Mouse (Mus musculus) layer of hippocampus, adult 9-11 months (tissue): ENCODE measurements at regions not wholly inside any gene's neighbourhood (a gene's known extent, or its start where the extent isn't known, plus 50 kb on each side); places are given as distances from the start of the nearest gene placed in this dataset.

Experiments
- DNase-seq: peaks from one replicate; pipeline ENCODE4 v3.0.0; 2022

DNA sequence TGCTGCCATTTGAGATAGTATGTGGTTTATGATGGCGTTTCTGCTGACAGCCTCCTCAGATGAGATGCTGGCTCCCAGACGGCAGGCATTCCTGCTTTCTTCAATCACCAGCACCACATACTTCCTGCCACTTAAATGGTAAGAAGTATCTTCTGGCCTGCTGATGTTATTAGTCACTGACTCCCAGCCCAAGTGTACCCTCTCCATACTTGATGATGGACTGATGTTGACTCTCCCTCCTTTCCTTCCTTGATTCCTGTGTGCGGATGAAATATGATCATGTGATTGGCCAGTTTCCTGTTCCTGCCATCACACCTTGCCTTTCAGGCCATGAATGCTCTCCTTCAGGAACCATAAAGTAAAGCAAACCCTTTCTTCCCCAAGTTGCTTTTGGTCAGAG lies 50.8 kb upstream of the Rpl10-ps3 start:
- no peak for DNase-seq

DNA sequence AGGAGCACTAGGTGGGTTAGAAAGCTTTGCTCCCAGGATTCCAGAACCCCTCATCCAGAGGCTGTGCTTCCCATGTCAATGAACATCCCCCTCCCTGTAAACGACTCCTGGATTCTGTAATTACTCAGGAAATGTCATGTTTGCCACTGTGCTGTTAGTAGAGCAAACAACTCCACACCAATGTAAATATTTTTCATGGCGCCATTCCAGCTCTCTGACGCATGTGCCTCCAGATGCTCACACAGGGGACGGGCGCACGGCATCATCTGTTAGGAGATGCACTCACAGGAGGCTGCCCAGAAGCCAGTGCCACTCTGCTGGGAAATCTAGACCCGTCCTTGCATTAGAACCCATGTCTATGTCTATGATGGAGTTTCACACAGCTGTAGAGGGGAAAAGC lies 51.3 kb upstream of the Rpl10-ps3 start:
- DNase-seq: no peak

DNA sequence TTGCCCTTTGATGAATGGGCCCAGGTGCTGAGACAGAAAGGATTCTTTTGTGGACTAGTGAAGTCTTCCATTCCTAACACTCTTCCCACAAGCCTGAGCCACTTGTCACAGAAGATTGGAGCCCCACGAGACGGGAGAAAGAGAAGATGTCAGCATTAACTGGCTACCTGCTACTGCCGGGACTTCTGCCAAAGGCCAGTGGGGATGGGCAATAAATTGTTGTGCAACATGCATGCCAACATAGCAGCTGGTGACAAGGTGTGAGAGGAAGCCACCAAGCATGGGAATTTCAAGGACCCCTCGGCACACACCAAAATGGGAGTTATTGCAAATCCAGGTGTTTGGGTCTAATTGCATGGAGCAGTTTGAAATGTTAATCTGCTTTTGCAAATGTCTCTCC lies 63.6 kb upstream of the Rpl10-ps3 start:
- no peak for DNase-seq

DNA sequence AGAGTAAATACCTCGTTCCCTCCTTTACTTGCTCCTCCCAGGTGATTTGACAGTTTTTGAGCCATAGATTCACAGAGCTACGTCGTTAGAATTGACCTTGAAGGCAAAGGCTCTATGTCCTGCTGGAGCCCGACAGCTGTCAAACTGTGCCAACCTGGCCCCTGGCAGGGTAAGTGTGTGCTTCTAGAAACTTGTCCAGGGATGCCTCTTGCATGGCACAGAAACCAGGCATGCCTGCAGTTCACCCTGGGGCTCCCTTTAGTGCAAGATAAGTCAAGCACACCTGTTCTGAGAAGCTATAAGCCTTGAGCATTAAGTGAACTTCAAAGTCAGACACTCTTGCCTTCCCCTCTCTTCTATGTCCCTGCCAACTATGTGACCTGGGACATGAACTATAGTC lies 64.1 kb upstream of the Rpl10-ps3 start:
- no peak for DNase-seq

DNA sequence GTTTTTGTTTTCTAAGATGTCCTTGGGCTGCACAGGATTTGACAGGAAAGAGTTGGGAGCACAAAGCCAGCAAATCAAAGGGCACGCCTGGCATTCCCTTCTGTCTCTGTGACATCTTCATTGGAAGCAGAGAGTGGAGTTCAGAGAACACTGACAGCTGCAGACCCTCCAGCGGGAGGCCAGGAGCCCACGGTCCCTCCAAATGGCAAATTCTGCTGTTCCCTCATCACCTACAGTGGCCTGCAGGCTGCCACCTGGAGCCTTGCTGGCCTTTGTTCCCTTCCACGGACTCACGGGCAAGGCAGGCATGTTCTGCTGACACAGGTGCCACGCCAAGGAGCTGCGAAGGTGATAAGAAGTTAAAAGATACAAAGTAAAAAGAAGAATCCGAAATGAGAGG lies 68.2 kb upstream of the Rpl10-ps3 start:
- no peak for DNase-seq

DNA sequence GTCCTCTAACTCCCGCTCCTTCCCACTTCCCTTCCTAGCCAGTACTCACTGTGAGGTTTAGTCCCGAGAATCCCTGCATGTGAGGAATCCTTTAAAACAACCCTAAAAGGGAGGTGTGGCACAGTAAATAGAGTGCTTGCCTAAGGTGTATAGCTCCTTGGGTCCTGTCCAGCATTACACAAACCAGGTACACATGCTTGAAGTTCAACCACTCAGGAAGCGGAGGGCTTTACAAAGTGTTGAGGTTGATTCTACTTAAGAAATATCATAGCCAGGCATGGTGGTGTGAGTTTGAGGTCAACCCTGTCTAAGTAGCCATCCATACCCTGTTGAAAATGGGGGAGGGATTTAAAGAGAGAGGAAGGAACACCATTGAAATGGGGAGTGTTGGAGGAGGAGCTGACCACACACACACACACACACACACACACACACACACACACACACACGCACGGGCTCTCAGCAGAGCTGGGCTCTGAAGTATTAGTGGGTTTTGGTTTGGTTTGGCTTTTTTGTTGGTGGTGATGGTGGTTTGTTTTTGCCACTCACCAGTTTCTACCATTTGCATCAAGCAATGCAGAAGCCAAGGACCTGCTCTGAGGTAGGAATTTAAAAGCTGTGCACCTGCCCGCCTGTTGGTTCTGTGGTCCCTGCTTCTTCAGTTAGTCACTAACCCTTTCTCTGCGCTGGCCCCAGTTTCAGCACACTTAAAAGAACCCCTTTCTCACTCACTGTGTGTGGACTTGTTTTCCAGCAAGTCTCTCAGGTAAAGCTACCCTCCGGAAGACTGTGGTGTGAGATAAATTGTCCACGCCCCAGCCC lies 69.0 kb upstream of the Rpl10-ps3 start:
- DNase-seq: no peak

DNA sequence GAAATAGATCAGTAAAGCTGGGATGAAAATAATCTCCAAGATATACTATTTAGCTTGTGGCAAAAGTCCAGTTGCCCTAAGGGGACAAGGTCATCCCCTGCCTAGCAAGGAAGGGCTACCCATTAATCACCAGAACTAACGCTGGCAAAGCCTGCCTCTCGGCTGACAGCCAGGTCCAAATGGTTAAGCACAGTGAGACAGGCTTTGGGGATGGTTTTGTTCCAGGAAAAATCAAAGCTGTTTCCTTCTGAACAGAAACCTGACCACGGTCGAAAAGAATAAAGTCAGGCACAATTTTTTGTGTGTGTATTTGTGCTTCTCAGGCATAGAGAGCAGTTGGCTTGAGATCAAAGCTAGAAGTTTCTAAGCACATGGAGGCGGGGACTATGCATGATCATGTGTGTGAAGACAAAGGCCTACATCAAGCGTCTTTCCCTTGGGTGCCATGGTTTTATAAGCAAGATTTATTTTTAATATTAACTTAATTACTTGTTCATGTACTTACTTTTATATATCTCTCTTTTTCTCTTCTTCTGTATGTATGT lies 70.1 kb upstream of the Rpl10-ps3 start:
- no peak for DNase-seq

DNA sequence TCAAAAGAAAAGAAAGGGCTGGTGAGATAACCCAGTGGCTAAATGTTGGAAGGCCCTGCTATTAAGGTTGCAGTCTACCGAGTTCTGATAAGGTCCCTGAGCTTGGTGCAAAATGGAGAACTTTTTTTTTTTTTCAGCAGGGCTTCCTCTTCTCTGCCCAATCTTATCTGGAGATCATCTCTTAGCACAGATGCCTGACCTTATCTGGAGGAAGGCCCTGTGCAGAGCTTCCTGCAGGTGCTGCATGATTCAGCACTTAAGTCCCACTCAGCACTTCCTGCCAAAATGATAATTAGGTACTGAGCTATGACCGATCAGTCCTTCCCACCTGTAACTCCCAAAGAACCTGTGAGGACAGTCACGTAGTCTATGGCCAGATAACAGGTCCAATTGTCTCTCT lies 71.9 kb upstream of the Rpl10-ps3 start:
- no peak for DNase-seq

DNA sequence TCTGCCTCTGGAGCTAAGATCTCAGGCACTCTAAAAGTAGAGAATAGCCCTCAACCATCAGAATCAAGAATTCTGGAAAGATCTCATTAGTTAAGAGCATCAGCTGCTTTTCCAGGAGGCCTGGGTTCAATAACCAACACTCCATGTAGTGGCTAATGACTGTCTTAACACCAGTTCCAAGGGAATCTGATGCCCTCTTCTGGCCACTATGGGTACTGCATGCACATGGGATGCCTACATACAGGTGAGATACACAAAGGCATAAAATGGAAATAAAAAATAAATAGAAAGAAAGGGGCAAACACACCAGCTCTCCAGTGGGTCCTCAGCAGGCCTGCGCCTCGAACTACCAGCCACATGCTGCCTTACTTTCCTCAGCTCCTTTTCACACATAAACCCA lies 73.3 kb upstream of the Plet1 start:
- DNase-seq: no peak

DNA sequence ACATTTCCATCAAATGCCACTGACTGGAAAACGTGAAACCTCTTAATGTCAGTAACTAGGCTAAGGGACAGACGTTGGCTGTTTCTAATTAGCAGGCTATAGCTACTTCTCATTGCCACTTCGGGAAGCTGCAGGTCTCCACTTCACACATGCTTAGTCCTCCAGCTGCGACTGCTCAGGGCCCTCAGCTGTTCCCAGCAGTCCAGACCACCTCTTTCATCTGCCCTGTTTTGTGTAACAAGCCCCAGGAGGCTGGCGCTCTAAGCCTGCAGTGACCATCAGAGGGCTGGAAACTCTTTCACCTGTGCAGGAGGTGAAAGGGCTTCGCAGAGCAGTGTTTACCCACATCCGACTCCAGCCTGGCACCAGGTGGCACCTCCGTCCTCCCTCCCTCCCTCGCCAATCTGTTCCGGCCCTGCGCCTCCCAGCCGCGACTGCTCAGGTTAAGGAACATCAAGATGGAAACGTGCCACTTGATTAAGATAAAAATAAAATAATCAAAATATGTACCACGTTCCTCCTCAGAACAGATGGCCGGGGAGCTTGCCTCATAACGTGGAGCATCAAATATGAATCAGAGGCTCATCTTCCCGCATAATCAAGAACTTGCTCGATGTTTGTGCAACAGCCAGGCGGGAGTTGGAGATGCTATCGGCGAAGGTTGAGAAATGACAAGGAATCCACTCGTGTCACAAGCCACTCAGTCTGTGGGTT lies 72.6 kb upstream of the Plet1 start:
- peak; percentile 61 for DNase-seq

DNA sequence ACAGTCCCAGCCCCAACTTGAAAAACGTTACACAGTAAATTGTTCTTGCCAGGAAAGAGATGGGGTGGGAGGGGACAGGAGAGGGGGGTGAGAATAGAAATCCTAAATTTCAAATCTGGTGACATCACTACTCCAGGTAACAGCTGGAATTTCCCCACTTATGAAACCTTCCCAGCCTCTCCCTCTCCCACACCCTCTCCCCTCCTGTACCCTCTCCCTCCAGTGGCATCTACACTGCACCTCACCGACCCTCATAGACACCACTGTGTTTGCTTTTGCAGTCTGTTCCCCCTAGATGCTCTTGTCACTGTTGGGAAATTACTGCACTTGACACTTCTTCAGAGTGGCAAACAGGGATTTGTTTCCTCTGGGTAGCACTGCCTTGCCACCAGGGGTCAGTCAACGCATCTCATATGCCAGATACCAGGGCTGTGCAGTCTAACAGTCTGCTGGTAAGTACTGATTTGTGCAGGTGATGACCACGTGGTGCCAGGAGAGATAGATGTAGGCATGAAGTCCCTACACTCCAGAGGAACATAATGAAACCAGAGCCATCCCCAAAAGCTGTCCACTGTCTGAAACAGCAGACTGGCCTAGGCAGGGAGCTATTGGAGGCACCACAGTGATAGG lies 68.3 kb upstream of the Plet1 start:
- DNase-seq: no peak

DNA sequence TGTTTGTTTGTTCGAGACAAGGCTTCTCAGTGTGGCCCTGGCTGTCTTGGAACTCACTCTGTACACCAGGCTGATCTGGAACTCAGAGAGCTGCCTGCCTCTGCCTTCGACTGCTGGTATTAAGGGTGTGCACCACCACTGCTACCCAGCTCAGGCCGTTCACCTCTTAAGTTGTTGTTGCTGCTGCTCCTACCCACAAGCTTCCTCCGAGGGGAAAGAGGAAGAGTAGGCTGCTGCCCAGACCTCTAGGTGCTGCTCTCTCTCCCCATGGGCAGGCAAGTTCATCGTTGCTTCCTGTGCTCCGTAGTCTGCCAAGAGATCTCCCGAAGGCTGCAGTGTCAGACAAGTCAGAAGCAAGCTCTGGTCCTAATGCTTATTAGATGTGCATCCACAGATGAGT lies 64.2 kb upstream of the Plet1 start:
- no peak for DNase-seq

DNA sequence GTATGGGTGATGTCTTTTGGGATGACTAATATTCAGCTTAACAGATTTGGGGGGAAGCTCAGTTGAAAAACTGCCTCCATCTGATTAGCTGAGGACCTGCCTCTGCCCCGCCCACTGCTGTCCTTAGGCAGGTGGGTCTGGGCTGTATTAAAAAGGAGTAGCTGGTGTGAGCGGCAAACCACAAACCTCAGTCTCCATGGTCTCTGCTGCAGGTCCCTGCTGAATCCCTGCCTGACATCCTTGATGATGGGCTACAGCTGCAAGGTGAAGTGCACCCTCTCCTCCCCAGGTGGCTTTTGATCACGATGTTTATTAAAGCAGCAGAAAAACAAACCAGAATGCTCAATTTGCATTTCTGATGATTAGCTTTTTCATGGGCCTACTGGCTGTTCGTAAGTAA lies 60.8 kb upstream of the Plet1 start:
- DNase-seq: no peak

DNA sequence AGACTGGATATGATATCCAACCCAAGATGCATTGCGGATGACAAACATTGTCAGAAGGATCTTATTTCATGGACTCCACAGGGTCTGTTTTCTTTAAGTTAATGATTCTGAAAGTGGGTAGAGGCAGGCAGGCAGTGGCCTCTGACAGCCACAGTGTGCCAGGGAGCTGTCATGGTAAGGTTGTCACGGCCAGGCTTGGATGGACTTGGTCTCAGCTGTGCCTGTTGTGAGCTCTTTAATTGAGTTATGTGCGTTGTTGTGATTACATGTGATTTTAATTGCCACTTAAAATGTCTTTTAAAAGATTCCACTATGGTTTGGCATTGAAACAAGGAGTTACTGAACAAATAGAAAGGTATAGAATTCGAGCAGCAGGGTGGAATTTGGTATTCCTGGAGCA lies 60.3 kb upstream of the Plet1 start:
- no peak for DNase-seq

DNA sequence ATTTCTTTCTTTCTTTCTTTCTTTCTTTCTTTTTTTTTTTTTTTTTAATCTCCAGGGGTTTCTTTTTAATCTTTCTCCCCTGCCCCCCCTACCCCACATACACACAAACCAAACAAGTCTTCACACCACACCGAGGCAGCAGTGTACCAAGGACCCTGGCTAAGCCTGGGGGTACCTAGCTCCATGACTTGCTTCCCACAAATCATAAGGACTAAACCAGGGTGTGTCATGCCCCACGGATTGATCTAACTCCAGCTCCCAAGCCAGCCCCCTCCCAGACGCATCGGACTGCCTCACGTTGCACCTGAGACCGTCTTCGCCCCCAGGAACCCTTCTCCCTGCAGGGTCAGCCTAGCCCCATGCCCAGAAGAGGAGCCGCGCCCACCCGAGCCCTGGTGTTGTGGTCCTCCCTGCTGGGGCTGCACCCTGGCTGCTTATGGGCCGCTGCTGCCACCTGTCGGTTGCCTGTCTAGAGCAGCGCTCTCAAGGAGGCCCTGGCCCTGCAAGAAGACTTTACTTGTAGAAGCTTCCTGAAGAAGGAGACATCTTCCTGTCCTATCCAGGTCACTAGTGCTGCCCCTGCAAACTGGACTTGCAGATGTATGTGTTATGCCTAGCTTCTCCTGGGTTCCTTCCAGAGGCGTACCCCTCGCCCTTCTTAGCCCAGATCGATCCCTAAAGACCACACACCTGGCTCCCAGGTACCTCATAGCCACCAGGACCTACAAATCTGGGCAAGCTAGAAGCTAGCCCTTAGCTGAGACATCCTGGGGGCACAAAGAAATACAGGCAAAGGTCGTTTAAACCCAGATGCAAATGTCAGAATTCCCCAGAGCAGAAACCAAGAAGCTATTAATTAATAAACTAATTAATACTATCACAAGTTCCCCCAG lies 56.2 kb upstream of the Plet1 start:
- DNase-seq: peak; percentile 74

DNA sequence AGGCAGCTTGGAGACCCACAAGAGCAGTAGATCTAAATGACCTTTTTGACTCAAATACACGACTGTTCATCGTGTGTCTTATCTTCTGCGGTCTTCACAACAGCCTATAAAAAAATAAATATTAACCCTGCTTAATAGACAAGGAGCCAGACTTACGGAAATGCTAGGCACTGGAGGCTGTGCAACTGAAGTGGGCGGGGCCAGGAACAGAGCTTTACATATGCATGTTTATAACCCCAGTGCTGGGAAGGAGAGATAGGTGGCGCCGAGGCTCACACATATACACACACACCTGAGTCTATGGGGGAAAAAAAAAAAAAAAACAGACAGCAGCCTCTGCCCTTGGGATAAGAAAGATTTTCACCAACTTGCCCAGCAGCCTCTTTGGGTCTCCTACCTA lies 55.6 kb upstream of the Plet1 start:
- no peak for DNase-seq

DNA sequence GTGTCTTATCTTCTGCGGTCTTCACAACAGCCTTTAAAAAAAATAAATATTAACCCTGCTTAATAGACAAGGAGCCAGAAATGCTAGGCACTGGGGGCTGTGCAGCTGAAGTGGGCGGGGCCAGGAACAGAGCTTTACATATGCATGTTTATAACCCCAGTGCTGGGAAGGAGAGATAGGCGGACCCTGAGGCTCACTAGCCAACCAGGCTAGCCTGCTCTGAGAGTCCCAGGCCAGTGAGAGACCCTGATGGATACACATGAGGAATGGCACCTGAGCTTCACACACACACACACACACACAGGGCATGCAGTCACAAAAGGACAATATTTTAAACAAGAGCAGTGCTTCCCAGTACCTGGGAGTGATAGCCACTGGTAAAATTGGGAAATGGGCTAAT lies 54.1 kb upstream of the Plet1 start:
- DNase-seq: no peak

DNA sequence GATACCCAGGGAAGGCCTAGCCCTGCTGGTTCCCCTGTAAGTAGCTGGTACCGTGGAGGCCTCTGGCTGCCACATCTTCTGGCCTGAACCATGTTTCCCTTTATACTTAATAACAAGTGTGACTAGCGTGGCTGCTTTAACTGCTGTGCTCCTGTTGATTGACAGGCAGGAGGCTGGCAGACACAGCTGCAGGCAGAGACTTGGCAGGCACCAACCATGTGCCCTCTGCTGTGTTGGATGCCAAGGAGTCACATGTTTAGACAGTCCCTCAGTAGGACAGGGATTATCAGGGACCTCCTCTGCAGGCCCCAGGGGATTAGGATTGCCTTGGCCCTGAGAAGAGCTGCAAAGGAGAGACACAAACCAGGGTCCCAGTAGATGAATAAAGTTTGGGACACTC lies 53.6 kb upstream of the Plet1 start:
- peak; percentile 32 for DNase-seq

DNA sequence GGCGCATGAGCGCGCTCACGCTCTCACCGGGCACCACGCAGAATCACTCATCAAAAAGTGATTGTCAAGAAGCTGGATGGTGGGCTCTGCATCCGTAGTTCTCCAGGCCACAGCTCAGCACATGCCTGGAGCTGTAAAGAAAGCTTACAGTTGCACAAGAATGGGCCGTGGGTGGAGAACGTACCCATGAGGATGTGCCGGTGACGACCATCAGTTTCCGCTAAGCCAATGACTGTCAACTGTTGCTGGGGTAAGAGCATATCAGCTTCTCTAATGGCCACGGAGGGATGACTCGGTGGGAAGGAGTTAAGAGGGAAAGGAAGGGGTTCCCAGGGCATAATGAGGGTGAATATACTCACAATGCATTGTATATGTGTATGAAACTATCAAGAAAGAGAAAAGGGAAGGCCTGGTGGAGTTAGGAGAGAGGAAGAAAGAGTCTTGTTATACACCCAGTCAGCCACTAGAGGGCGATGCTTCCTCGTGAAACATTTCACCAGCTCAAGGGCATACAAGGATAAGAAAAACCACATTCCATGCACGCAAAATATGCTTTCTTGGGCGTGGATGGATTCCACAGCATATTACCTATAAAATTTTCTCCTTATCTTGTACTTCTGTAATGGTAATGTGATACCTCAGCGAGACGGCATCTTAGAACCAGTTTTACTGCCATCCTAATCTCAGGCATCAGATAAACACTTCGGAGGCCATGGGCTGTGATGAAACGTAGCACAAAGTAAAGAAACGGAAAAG lies 50.4 kb upstream of the Plet1 start:
- DNase-seq: peak; percentile 27
